In genomic region chr16:42164941-42165340, GRCm38 (mm10) we compare ENCODE assay signal across 8 mouse cellular contexts.
A peak's percentile ranks its signal among the peaks of the same experiment; 100 is the strongest.
DNase-seq lines count a peak whose midpoint lies in the region; ATAC-seq and TF ChIP-seq lines count a peak whose summit lies in the region.

No protein-coding gene starts in this region.

- ATAC-seq in erythroblast, adult 5-6 weeks (replicated peaks; ENCODE audit: low FRiP score, poor library complexity, severe bottlenecking): peak; percentile 84
- peak; percentile 27; the same call in 1 of the 2 replicates for ATAC-seq in heart, postnatal 0 days (ENCODE audit: insufficient read depth, low read depth)
- 0 out of 2 replicates have a peak, but pooled peaks have one; percentile 34 for ATAC-seq in lung, embryonic 16.5 days (ENCODE audit: low read depth)

- no peak overlapping the region for H3K4me2 ChIP-seq in heart, postnatal 0 days (ENCODE audit: low read depth, low read length)
- H3K4me2 ChIP-seq in lung, embryonic 16.5 days (ENCODE audit: low read depth, low read length): no peak overlapping the region

- H3K9ac ChIP-seq in heart, postnatal 0 days (replicated peaks; ENCODE audit: low read depth, low read length): no peak overlapping the region
- no peak overlapping the region for H3K9ac ChIP-seq in lung, embryonic 16.5 days (ENCODE audit: low read length)

- no peaks in the 10 kb centered on the region for H3K27me3 ChIP-seq in heart, postnatal 0 days (ENCODE audit: control insufficient read depth, insufficient read depth, low read length)
- no peaks in the 10 kb centered on the region; the same call in 1 of the 2 replicates for H3K27me3 ChIP-seq in lung, embryonic 16.5 days (ENCODE audit: control insufficient read depth, insufficient read depth, low read depth, low read length)

- TF ChIP-seq CTCF in heart, postnatal 0 days (IDR thresholded peaks at IDR 0.05; ENCODE audit: low read depth): peak; percentile 100

- H3K4me3 ChIP-seq in heart, postnatal 0 days (ENCODE audit: low read depth, low read length): no peak overlapping the region
- H3K4me3 ChIP-seq in lung, embryonic 16.5 days (ENCODE audit: low read length): no peak overlapping the region

- DNase-seq in ES-CJ7 (ENCODE audit: low read depth, low spot score): peak; percentile 83
- peak; percentile 95 for DNase-seq in brain, adult 2 months (ENCODE audit: low read depth, low spot score)
- DNase-seq in heart, postnatal 0 days (ENCODE audit: low spot score): peak; percentile 74
- DNase-seq in layer of hippocampus, adult 18-20 months (ENCODE audit: low spot score in 2 of 2): peak; percentile 73 to 95
- peak; percentile 66 for DNase-seq in retina, adult 2 months (ENCODE audit: low read depth, low spot score)
- DNase-seq in urinary bladder, postnatal 10 days (ENCODE audit: low spot score): peak; percentile 14

- no peaks in the 10 kb centered on the region for H3K36me3 ChIP-seq in heart, postnatal 0 days (replicated peaks; ENCODE audit: control insufficient read depth, insufficient read depth, low read length)
- H3K36me3 ChIP-seq in lung, embryonic 16.5 days (ENCODE audit: control insufficient read depth, insufficient read depth, low read length): no peaks in the 10 kb centered on the region

- H3K27ac ChIP-seq in heart, postnatal 0 days (ENCODE audit: low read depth): no peak overlapping the region
- no peak overlapping the region for H3K27ac ChIP-seq in lung, embryonic 16.5 days (ENCODE audit: low read length)

- H3K9me3 ChIP-seq in heart, postnatal 0 days (replicated peaks; ENCODE audit: control insufficient read depth, low read length): no peaks in the 10 kb centered on the region
- no peaks in the 10 kb centered on the region for H3K9me3 ChIP-seq in lung, embryonic 16.5 days (ENCODE audit: control insufficient read depth, low read length)

- TF ChIP-seq EP300 in heart, postnatal 0 days (IDR thresholded peaks at IDR 0.05; ENCODE audit: low read depth): no peak

- H3K4me1 ChIP-seq in heart, postnatal 0 days (ENCODE audit: control insufficient read depth, insufficient read depth): no peaks in the 10 kb centered on the region
- H3K4me1 ChIP-seq in lung, embryonic 16.5 days (replicated peaks; ENCODE audit: control insufficient read depth, insufficient read depth, low read length): no peaks in the 10 kb centered on the region

Comparison
In these comparisons a context has a peak if more than half of its experiments do, and no peak if none do; other contexts are left out.
1. DNase-seq: peak in every context shown above with its lines; median percentile 95 in brain, adult 2 months; 84 in layer of hippocampus, adult 18-20 months; 83 in ES-CJ7; 74 in heart, postnatal 0 days; 66 in retina, adult 2 months; 14 in urinary bladder, postnatal 10 days.
2. ATAC-seq: peak in every context shown above with its lines; median percentile 84 in erythroblast, adult 5-6 weeks; 34 in lung, embryonic 16.5 days; 27 in heart, postnatal 0 days.